Mouse (Mus musculus) forebrain, embryonic 14.5 days (tissue): Measurements from ENCODE around the gene Parn. TPM values are rescaled to one million over a fixed set of nuclear protein-coding genes. Genes with fewer than 3 reads are reported as not detected.

Source experiments
- ATAC-seq: fragments of 200-750 bp; cut with Nextera tagmentation; 2 replicates; pipeline ENCODE4 v1.8.0; 2017; ENCODE audit warnings: mild to moderate bottlenecking, moderate library complexity
- DNase-seq: peaks from one replicate; pipeline ENCODE4 v3.0.0-alpha.2; 2015; ENCODE audit warnings: low spot score
- H3K27ac ChIP-seq: fragments of 300-500 bp; sonication (generic); 2 replicates; pipeline ENCODE4 v1.5.1; 2014; ENCODE audit warnings: low read depth, mild to moderate bottlenecking, control low read depth, low read length, moderate library complexity
- H3K27me3 ChIP-seq: fragments of 300-500 bp; sonication (generic); replicated peaks from 2 replicates; pipeline ENCODE4 v1.6.1; 2014; ENCODE audit warnings: low read length, control low read depth, mixed read lengths; ENCODE audit not compliant: control insufficient read depth, insufficient read depth
- H3K36me3 ChIP-seq: fragments of 300-500 bp; sonication (generic); 2 replicates; pipeline ENCODE4 v1.6.1; 2014; ENCODE audit warnings: low read length, control low read depth; ENCODE audit not compliant: control insufficient read depth, insufficient read depth
- H3K4me1 ChIP-seq: fragments of 300-500 bp; sonication (generic); 2 replicates; pipeline ENCODE4 v1.6.1; 2014; ENCODE audit warnings: antibody characterized with exemption, low read length, control low read depth; ENCODE audit not compliant: control insufficient read depth, insufficient read depth
- H3K4me2 ChIP-seq: fragments of 300-500 bp; sonication (generic); 2 replicates; pipeline ENCODE4 v1.6.1; 2014; ENCODE audit warnings: mild to moderate bottlenecking, control low read depth, low read length
- H3K4me3 ChIP-seq: fragments of 300-500 bp; sonication (generic); 2 replicates; pipeline ENCODE4 v1.5.1; 2014; ENCODE audit warnings: low read depth, low read length, control low read depth
- H3K9ac ChIP-seq: fragments of 300-500 bp; sonication (generic); 2 replicates; pipeline ENCODE4 v1.6.1; 2014; ENCODE audit warnings: mild to moderate bottlenecking, low read length, control low read depth, moderate library complexity
- H3K9me3 ChIP-seq: fragments of 300-500 bp; sonication (generic); replicated peaks from 2 replicates; pipeline ENCODE4 v1.6.1; 2016; ENCODE audit warnings: low read length, control low read depth, mixed read lengths; ENCODE audit not compliant: control insufficient read depth
- WGBS: fragments of 180-500 bp; shearing (Covaris S2); extraction: QIAGEN DNeasy Blood & Tissue Kit; methylation state at CpG from one replicate; pipeline ENCODE4 v1.1.7; 2014; 5-methylcytosine and 5-hydroxymethylcytosine counted together
- polyA plus RNA-seq: library from polyadenylated mRNA; unstranded; fragments of >200 nt; fragmentation: Nextera tagmentation; extraction: Ambion mirVana; gene quantifications from 2 replicates; pipeline ENCODE4 v1.2.1, GENCODE M21; 2014

Parn gene
- polyA plus RNA-seq, 1 experiment from 2014 or later = 34.4 TPM

- Histone ChIP-seq H3K36me3 (no peaks in the 10 kb centered on the region), H3K9ac (no peak overlapping the region), H3K4me3 (no peak overlapping the region), H3K27ac (no peak overlapping the region), H3K9me3 (no peaks in the 10 kb centered on the region), H3K27me3 (no peaks in the 10 kb centered on the region), H3K4me1 (no peaks in the 10 kb centered on the region), H3K4me2 (no peak overlapping the region)
- 94% methylated on average over 3 of the region's 3 CpGs for WGBS
- ATAC-seq = no peak
- no peak for DNase-seq
These were observed 163.5 kb downstream of the Parn start for GRCm38 (mm10) chr16:13504476-13504875.

GRCm38 (mm10) chr16:13498923-13499322 lies 169.0 kb downstream of the Parn start:
- Histone ChIP-seq H3K9ac (no peak overlapping the region), H3K27me3 (no peaks in the 10 kb centered on the region), H3K27ac (no peak overlapping the region), H3K36me3 (no peaks in the 10 kb centered on the region), H3K4me3 (no peak overlapping the region), H3K9me3 (no peaks in the 10 kb centered on the region), H3K4me1 (no peaks in the 10 kb centered on the region), H3K4me2 (no peak overlapping the region)
- 91% methylated on average over 3 of the region's 3 CpGs for WGBS
- DNase-seq (no peak), ATAC-seq (no peak)

GRCm38 (mm10) chr16:13493981-13494380 lies 174.0 kb downstream of the Parn start:
- ATAC-seq (no peak), DNase-seq (no peak)
- 85% methylated on average over 3 of the region's 3 CpGs for WGBS
- H3K36me3 ChIP-seq = no peaks in the 10 kb centered on the region
- no peaks in the 10 kb centered on the region for H3K9me3 ChIP-seq
- no peaks in the 10 kb centered on the region for H3K4me1 ChIP-seq
- no peak overlapping the region for H3K4me3 ChIP-seq
- no peak overlapping the region for H3K4me2 ChIP-seq
- H3K9ac ChIP-seq = no peak overlapping the region
- no peak overlapping the region for H3K27ac ChIP-seq
- no peaks in the 10 kb centered on the region for H3K27me3 ChIP-seq

GRCm38 (mm10) chr16:13492996-13493395 lies 175.0 kb downstream of the Parn start:
- DNase-seq (no peak), ATAC-seq (no peak)
- Histone ChIP-seq H3K36me3 (no peaks in the 10 kb centered on the region), H3K4me2 (no peak overlapping the region), H3K9me3 (no peaks in the 10 kb centered on the region), H3K4me3 (no peak overlapping the region), H3K27me3 (no peaks in the 10 kb centered on the region), H3K27ac (no peak overlapping the region), H3K4me1 (no peaks in the 10 kb centered on the region), H3K9ac (no peak overlapping the region)
- WGBS = 67% methylated on average over 3 of the region's 3 CpGs

GRCm38 (mm10) chr16:13491776-13492175 lies 176.2 kb downstream of the Parn start:
- DNase-seq (no peak), ATAC-seq (no peak)
- Histone ChIP-seq H3K9ac (no peak overlapping the region), H3K36me3 (no peaks in the 10 kb centered on the region), H3K4me2 (no peak overlapping the region), H3K27ac (no peak overlapping the region), H3K4me1 (no peaks in the 10 kb centered on the region), H3K27me3 (no peaks in the 10 kb centered on the region), H3K4me3 (no peak overlapping the region), H3K9me3 (no peaks in the 10 kb centered on the region)
- 54% methylated on average over 3 of the region's 3 CpGs for WGBS

Other genes starting within 250 kb of the Parn start
- gene Bfar, start 3.7 kb upstream of the Parn start, polyA plus RNA-seq = 43.2 and 47.5 TPM in 2 replicates
- 8.5 and 8.8 TPM in 2 replicates for gene 3110001I22Rik, start 3.8 kb upstream of the Parn start, polyA plus RNA-seq
- gene Pla2g10, start 62.8 kb upstream of the Parn start, polyA plus RNA-seq = 0.16 TPM in 1 of 2 replicates, not detected in the other
- 70.7 and 76.2 TPM in 2 replicates for gene Rrn3, start 112.5 kb upstream of the Parn start, polyA plus RNA-seq
- gene Ntan1, start 150.7 kb upstream of the Parn start, polyA plus RNA-seq = 218 and 239 TPM in 2 replicates
- gene Pdxdc1, start 235.0 kb upstream of the Parn start, polyA plus RNA-seq = 62.2 and 66.4 TPM in 2 replicates
- gene Mpv17l, start 235.0 kb upstream of the Parn start, polyA plus RNA-seq = 11.8 and 12.1 TPM in 2 replicates